Mouse (Mus musculus): ENCODE measurements around the gene Sh3bp5. TPM values are rescaled to one million over a fixed set of nuclear protein-coding genes. Genes with fewer than 3 reads are reported as not detected.

Sh3bp5 gene
- total RNA-seq, 2 experiments from 2014 or later, result 26.4 to 52.8 TPM

GRCm38 (mm10) chr14:31410737-31411136 lies 25.1 kb downstream of the Sh3bp5 start:
- no peak for ATAC-seq (ENCODE audit: poor library complexity, severe bottlenecking)

- no peak for ATAC-seq (ENCODE audit: poor library complexity, severe bottlenecking)
These were observed 25.7 kb downstream of the Sh3bp5 start for GRCm38 (mm10) chr14:31410123-31410724.

- ATAC-seq (ENCODE audit: poor library complexity, severe bottlenecking), result no peak
These were observed 27.2 kb downstream of the Sh3bp5 start for GRCm38 (mm10) chr14:31408666-31409065.

GRCm38 (mm10) chr14:31407911-31408604 lies 27.8 kb downstream of the Sh3bp5 start:
- peak; percentile 66 for ATAC-seq (ENCODE audit: poor library complexity, severe bottlenecking)

- ATAC-seq (ENCODE audit: poor library complexity, severe bottlenecking), result no peak
These were observed 28.7 kb downstream of the Sh3bp5 start for GRCm38 (mm10) chr14:31407208-31407607.

GRCm38 (mm10) chr14:31406154-31406810 lies 29.6 kb downstream of the Sh3bp5 start:
- ATAC-seq (ENCODE audit: poor library complexity, severe bottlenecking), result no peak

GRCm38 (mm10) chr14:31405652-31406051 lies 30.2 kb downstream of the Sh3bp5 start:
- no peak for ATAC-seq (ENCODE audit: poor library complexity, severe bottlenecking)

- ATAC-seq (ENCODE audit: poor library complexity, severe bottlenecking), result no peak
These were observed 31.2 kb downstream of the Sh3bp5 start for GRCm38 (mm10) chr14:31404663-31405062.

- ATAC-seq (ENCODE audit: poor library complexity, severe bottlenecking), result no peak
These were observed 31.9 kb downstream of the Sh3bp5 start for GRCm38 (mm10) chr14:31403995-31404394.

- ATAC-seq (ENCODE audit: poor library complexity, severe bottlenecking), result no peak
These were observed 32.3 kb downstream of the Sh3bp5 start for GRCm38 (mm10) chr14:31403556-31403955.

GRCm38 (mm10) chr14:31402693-31403092 lies 33.2 kb downstream of the Sh3bp5 start:
- peak; percentile 71 for ATAC-seq (ENCODE audit: poor library complexity, severe bottlenecking)

- ATAC-seq (ENCODE audit: poor library complexity, severe bottlenecking), result peak; percentile 72
These were observed 33.9 kb downstream of the Sh3bp5 start for GRCm38 (mm10) chr14:31401918-31402427.

GRCm38 (mm10) chr14:31400896-31401295 lies 35.0 kb downstream of the Sh3bp5 start:
- no peak for ATAC-seq (ENCODE audit: poor library complexity, severe bottlenecking)

- no peak for ATAC-seq (ENCODE audit: poor library complexity, severe bottlenecking)
These were observed 35.6 kb downstream of the Sh3bp5 start for GRCm38 (mm10) chr14:31400246-31400645.

GRCm38 (mm10) chr14:31399271-31399670 lies 36.6 kb downstream of the Sh3bp5 start:
- ATAC-seq (ENCODE audit: poor library complexity, severe bottlenecking), result no peak; the same call in 1 of the 2 replicates

GRCm38 (mm10) chr14:31398819-31399218 lies 37.1 kb downstream of the Sh3bp5 start:
- no peak for ATAC-seq (ENCODE audit: poor library complexity, severe bottlenecking)

- no peak for ATAC-seq (ENCODE audit: poor library complexity, severe bottlenecking)
These were observed 37.9 kb downstream of the Sh3bp5 start for GRCm38 (mm10) chr14:31397791-31398595.

- no peak for ATAC-seq (ENCODE audit: poor library complexity, severe bottlenecking)
These were observed 38.5 kb downstream of the Sh3bp5 start for GRCm38 (mm10) chr14:31397353-31397752.

- ATAC-seq (ENCODE audit: poor library complexity, severe bottlenecking), result no peak
These were observed 39.5 kb downstream of the Sh3bp5 start for GRCm38 (mm10) chr14:31396428-31396827.

- no peak for ATAC-seq (ENCODE audit: poor library complexity, severe bottlenecking)
These were observed 40.2 kb downstream of the Sh3bp5 start for GRCm38 (mm10) chr14:31395629-31396199.

Data from megakaryocyte, adult 5-6 weeks (primary cell).